Mouse (Mus musculus) cerebellum, adult 2 months (tissue): ENCODE results near the gene Cracr2a. TPM values are rescaled to one million over a fixed set of nuclear protein-coding genes. Genes with fewer than 3 reads are reported as not detected.

Source experiments
- DNase-seq, 2 experiments: peaks; one replicate each; pipeline ENCODE4 v3.0.0; 2021
- H3K27ac ChIP-seq: fragments of 200-500 bp; 2 replicates; pipeline ENCODE4 v1.5.1; 2012; ENCODE audit warnings: low read length, control low read depth, inconsistent platforms; ENCODE audit not compliant: insufficient read depth
- H3K27me3 ChIP-seq: fragments of 200-500 bp; 2 replicates; pipeline ENCODE4 v1.6.1; 2012; ENCODE audit warnings: inconsistent platforms, mild to moderate bottlenecking, low read length, moderate library complexity; ENCODE audit not compliant: control insufficient read depth, insufficient read depth
- H3K4me1 ChIP-seq: fragments of 200-500 bp; 2 replicates; pipeline ENCODE4 v1.6.1; 2011; ENCODE audit warnings: low read length; ENCODE audit not compliant: control insufficient read depth, insufficient read depth
- H3K4me3 ChIP-seq: fragments of 200-500 bp; replicated peaks from 2 replicates; pipeline ENCODE3; 2011; ENCODE audit warnings: mild to moderate bottlenecking, low read depth, low read length, control low read depth; ENCODE audit not compliant: insufficient read depth
- CTCF ChIP-seq: fragments of 200-500 bp; IDR thresholded peaks from 2 replicates; pipeline ENCODE4 v1.5.1; 2011; ENCODE audit warnings: low read depth, mild to moderate bottlenecking, control low read depth, low read length, moderate library complexity, borderline replicate concordance; ENCODE audit not compliant: insufficient read depth
- POLR2A ChIP-seq: fragments of 200-500 bp; IDR thresholded peaks from 2 replicates; pipeline ENCODE4 v1.6.1; 2011; ENCODE audit warnings: low read length, control low read depth, borderline replicate concordance; ENCODE audit not compliant: insufficient read depth
- WGBS: fragments of 180-500 bp; shearing (Covaris S2); methylation state at CpG from one replicate; pipeline ENCODE4 v1.1.7; 2018; 5-methylcytosine and 5-hydroxymethylcytosine counted together
- polyA plus RNA-seq: library from polyadenylated mRNA; depleted of rRNA; stranded (reverse); fragments of >200 nt; gene quantifications from 2 replicates; pipeline ENCODE4 v1.2.3, GENCODE M21; 2012

The Cracr2a gene
- polyA plus RNA-seq, 1 experiment = 0.62 TPM

DNA sequence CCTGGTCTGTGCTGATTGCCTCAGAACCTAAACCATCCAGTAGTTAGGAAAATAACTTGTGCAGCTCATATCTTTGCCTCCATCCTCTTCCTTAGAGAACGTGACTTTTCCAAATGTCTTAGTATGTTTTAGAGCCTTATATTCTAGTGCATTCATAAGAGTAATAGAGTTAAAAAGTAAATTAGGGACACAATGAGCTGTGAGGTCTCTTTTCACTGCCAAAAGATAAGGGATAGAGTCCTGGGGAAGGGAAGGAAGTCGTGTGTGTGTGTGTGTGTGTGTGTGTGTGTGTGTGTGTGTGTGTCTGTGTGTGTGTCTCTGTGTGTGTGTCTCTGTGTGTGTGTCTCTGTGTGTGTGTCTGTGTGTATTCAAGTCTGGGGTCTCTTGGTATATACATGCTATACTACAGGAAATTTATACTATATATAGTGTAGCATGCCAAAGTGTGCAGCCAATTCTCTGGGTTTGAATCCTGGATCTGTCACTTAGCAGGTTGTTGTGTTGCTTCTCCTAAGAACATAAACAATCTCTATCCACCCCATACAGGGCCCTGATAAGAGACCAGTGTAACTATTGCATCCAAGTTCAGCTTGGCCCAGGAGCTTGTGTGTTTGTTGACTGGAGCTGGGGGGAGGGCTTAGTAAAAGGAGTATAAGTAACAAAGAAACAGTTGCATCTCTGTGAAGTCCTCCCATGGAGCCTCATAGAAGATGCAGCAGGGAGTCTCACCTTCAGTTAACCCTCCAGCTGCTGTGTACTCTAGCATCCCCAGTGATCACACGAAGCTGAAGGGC, 29.5 kb upstream of the Cracr2a start:
- Histone ChIP-seq H3K4me1 (peaks cover 5% of the 10 kb centered on the region; the same call in 1 of the 2 replicates), H3K27me3 (no peaks in the 10 kb centered on the region), H3K4me3 (no peak overlapping the region), H3K27ac (no peak overlapping the region)
- no peak for TF ChIP-seq CTCF
- no peak for TF ChIP-seq POLR2A
- WGBS = 74% methylated on average over 3 of the region's 3 CpGs
- DNase-seq = no peak

- no peak for DNase-seq
- WGBS = 87% methylated on average over 5 of the region's 5 CpGs
- no peak for TF ChIP-seq POLR2A
- TF ChIP-seq CTCF = no peak
- Histone ChIP-seq H3K4me1 (peaks cover 5% of the 10 kb centered on the region; the same call in 1 of the 2 replicates), H3K27ac (no peak overlapping the region), H3K4me3 (no peak overlapping the region), H3K27me3 (no peaks in the 10 kb centered on the region)
Observed at GRCm38 (mm10) chr6:127532304-127532703, 28.8 kb upstream of the Cracr2a start.

- no peak for DNase-seq
- Histone ChIP-seq H3K27ac (no peak overlapping the region), H3K27me3 (no peaks in the 10 kb centered on the region), H3K4me3 (no peak overlapping the region), H3K4me1 (peaks cover 5% of the 10 kb centered on the region; the same call in 1 of the 2 replicates)
- TF ChIP-seq POLR2A (no peak), CTCF (no peak)
- WGBS = 90% methylated on average over 5 of the region's 5 CpGs
Observed at GRCm38 (mm10) chr6:127533766-127534165, 27.4 kb upstream of the Cracr2a start.

DNA sequence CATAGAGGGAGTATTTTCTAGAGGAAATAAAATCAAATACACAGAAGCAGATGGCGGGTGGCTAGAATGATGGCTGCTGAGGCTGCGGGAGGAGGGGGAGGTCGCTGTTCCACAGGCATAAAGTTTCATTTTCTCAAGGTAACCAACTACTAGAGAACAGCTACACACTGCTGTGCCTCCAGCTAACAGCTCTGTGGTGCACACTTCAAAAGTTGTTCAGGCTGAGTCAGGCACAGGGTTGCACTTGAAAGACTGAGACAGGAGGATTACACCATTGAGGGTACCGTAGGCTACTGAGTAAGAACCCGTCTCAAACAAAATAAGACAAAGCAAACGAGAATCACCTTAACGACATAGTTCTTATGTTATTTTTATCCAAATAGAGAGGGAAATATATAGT, 24.1 kb upstream of the Cracr2a start:
- Histone ChIP-seq H3K4me3 (no peak overlapping the region), H3K27ac (no peak overlapping the region), H3K27me3 (no peaks in the 10 kb centered on the region), H3K4me1 (no peaks in the 10 kb centered on the region)
- 89% methylated on average over 7 of the region's 7 CpGs for WGBS
- no peak for TF ChIP-seq POLR2A
- no peak for TF ChIP-seq CTCF
- no peak for DNase-seq

DNA sequence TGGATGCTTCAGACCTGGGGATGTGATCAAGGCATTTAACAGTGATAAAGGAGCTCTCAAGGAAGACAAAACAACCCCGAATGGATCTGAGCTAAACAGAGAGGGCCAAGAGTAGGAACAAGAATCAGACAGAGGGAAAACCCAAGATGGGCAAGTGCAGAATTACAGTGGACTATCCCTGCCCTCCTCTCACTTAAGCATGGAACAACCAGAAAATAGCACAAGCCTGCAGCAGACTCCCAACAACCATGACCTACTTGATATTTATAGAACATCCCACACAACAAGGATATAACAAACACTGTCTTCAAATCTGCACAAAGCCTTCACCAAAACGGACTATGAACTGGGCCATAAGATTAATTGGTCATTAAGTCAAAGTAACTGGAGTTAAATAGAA, 23.0 kb upstream of the Cracr2a start:
- H3K27me3 ChIP-seq = no peaks in the 10 kb centered on the region
- no peaks in the 10 kb centered on the region for H3K4me1 ChIP-seq
- TF ChIP-seq POLR2A (no peak), CTCF (no peak)
- H3K27ac ChIP-seq = no peak overlapping the region
- H3K4me3 ChIP-seq = no peak overlapping the region
- DNase-seq = peak in 1 of 2 experiments; percentile 12
- WGBS = 55% methylated on average over 2 of the region's 2 CpGs

- WGBS = 86% methylated on average over 4 of the region's 4 CpGs
- Histone ChIP-seq H3K27ac (no peak overlapping the region), H3K27me3 (no peaks in the 10 kb centered on the region), H3K4me1 (no peaks in the 10 kb centered on the region), H3K4me3 (no peak overlapping the region)
- no peak for DNase-seq
- TF ChIP-seq CTCF (no peak), POLR2A (no peak)
Observed at GRCm38 (mm10) chr6:127539226-127539625, 21.9 kb upstream of the Cracr2a start.

GRCm38 (mm10) chr6:127539659-127540058, 21.5 kb upstream of the Cracr2a start:
- H3K4me1 ChIP-seq = no peaks in the 10 kb centered on the region
- no peak overlapping the region for H3K4me3 ChIP-seq
- WGBS = 66% methylated on average over 5 of the region's 5 CpGs
- DNase-seq = no peak
- H3K27me3 ChIP-seq = no peaks in the 10 kb centered on the region
- H3K27ac ChIP-seq = no peak overlapping the region
- no peak for TF ChIP-seq POLR2A
- no peak for TF ChIP-seq CTCF

- DNase-seq = no peak
- TF ChIP-seq CTCF = no peak
- TF ChIP-seq POLR2A = no peak
- Histone ChIP-seq H3K27ac (no peak overlapping the region), H3K4me3 (no peak overlapping the region), H3K4me1 (no peaks in the 10 kb centered on the region), H3K27me3 (no peaks in the 10 kb centered on the region)
- 76% methylated on average over 4 of the region's 4 CpGs for WGBS
Observed at GRCm38 (mm10) chr6:127540517-127540916, 20.6 kb upstream of the Cracr2a start.
